Mouse (Mus musculus): Measurements from ENCODE around the gene Ube4b.

Ube4b gene

DNA sequence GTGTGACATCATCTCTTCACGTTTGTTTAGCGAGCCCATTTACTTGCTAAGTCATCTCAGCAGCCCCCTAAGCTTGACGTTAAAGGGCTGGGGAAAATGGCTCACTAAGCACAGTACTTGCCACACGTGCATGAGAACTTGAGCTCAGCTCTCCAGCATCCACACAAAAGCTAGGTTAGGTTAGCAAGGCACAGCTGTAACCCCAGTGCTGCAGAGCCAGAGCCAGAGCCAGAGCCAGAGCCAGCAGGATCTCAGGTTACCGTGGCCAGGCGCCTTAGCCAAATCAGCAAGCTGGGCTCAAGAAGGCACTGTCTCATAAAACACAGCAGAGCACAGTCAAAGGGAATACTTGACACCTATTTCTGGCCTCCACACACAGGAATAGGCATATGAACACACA, 31.0 kb downstream of the Ube4b start:
- DNase-seq (ENCODE audit: low read depth, low spot score) = no peak

DNA sequence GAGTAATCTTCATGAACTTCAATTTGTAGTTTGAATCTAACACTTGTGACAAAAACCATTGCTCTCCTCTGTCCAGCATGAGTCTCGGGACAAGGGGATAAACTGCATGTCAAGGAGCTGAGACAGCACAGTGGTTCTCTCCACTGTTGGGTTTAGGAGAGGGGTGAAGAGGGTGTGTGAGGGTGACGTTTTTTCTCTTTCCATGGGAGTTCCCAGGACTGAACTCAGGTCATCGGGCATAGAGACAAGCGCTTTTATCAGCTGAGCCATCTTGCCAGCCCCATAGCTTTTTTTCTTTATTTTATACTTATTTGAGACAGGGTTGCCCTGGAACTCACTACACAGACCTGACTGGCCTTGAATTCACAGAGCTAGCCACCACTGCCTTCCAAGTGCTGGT, 32.3 kb downstream of the Ube4b start:
- no peak for DNase-seq (ENCODE audit: low read depth, low spot score)

DNA sequence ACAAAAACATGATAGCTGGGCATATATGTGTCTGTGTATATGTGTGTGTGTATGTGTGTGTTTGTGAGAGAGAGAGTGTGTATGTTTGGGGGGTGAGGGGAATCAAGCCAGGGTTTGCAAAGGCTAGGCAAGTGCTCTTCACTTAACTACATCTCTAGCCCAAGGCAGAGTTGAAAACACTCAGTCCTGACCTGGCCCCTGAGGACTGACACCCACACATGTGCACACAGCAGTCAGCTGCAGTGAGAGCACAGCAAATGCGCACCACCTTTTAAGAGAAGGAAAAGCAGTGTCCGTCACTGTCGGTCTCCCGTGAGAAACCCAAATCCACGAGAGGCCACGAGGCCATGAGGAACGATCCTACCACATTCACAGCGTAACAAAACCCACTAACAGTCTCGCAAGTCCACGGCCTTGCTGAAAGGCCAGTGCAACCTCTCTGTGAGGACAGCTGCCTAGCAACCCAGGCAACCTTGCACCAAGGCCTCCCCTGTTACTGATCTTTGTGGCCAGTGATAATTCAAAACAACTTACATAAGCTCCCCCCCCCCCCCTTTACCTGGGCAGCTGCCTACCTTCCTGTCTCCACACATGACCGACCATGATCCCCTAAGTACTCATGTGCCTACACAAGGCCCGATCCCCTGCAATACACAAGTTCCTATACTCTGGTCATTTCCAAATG, 33.1 kb downstream of the Ube4b start:
- no peak for DNase-seq (ENCODE audit: low read depth, low spot score)

GRCm38 (mm10) chr4:149392359-149392758, 34.2 kb downstream of the Ube4b start:
- no peak for DNase-seq (ENCODE audit: low read depth, low spot score)

DNA sequence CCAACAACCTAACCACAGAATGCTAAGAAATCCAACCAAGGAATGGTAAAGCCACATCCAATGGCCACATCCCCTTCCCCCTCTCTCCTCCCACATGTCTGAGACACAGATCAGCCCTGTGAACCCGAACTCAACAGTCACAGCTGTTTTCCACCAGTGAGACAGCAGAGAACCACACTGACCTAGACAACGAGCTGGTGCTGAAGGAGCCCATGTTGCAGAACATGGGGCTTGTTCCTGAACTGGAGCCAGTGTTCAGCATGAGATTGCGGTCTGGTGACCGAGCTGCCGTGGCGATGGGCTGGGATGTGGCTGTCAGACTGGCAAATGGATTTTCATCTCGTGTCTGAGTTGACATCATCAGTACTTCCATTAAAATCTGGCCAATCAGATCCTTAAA, 45.5 kb downstream of the Ube4b start:
- no peak for DNase-seq (ENCODE audit: low read depth, low spot score)

DNA sequence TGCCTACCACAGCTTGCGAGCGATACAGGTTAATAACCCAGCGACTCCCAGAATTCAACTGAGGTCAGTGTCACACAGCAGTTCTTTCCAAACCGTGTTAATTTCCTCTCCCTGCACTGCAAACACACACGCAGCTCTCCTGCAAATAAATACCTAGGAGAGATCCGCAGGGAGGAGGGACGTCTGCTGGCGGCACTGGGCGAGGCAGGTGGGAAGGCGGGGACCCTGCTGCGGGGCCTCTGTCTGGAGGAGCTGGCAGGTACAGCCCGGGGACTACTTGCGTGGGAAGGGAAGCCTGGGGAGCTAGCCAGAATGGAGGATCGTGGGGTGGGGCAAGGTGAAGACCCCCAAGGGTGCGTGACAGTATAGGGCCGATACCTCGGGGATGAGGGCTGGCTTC, 46.7 kb downstream of the Ube4b start:
- no peak for DNase-seq (ENCODE audit: low read depth, low spot score)

DNA sequence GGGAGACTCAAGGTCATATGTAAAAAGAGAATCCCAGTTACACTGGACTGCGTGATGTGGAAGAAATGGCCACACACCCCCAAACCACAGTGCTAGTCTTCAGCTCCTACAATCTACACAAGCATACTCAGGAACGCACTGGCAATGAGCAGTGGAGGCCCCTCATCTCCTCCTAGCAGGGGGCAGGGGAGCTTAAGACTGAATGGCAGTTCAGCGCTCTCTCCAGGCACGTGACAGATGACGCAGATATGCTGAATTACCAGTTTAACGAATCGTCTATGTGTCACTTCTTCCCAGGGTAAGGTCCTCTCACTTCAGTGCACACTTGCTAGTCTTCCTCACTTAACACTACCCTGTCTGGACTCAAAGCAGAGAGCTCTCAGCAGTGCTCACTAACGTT, 47.7 kb downstream of the Ube4b start:
- DNase-seq (ENCODE audit: low read depth, low spot score) = no peak

DNA sequence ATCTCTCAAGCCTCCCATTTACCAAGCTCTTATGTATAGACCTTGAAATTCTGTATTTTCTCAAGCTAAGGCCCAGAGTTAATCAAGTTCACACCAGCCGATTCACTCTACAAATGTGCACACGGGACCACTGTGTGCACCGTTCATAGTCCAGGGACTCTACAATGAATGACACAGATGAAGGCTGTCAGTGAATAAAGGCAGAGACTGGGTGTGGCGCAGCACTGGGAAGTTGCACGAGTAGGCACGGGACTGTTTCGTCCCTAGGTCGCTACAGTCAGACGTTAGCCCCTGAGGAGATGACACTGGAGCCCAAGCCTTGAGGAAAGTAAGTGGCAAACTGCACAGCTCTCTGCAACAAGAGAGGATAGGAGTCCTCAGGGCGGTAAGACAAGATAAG, 50.5 kb downstream of the Ube4b start:
- DNase-seq (ENCODE audit: low read depth, low spot score) = no peak

DNA sequence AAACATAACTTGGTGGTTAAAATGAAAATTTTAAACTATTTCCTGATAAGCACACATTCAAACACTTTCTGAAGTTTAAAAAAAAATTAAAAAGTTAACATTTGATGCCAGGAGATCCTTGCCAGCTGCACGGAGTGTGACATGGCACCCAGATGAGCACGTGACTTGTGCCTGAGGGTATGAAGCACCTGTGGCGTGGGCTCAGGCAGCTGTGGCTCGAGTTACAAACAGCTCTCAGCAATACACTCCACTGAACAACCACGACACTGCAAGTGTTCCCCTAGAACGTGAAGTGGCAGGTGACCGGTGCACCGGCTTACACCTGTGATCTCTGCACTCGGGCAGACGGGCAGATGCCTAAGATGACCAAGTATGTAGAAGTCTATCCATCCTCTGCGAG, 51.9 kb downstream of the Ube4b start:
- DNase-seq (ENCODE audit: low read depth, low spot score) = no peak

DNA sequence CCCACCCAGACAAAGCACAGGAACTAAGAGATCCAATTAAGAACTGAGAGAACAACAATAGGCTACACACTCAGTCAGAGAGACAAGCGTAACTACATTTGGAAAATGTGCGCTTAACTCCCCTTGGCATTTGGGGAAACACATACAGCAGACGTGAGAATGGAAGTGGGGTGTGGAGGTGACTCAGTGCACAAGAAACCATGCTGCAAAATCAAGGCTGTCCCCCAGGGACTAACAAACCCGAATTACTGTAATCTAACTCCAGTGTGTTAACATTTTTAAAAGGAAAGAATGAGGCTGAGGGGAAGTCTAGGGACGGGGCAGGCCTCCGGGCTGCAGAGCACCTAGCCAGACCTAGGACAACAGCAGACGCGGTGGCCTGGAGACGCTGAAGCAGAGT, 52.6 kb downstream of the Ube4b start:
- no peak for DNase-seq (ENCODE audit: low read depth, low spot score)

GRCm38 (mm10) chr4:149373431-149373830, 53.1 kb downstream of the Ube4b start:
- DNase-seq (ENCODE audit: low read depth, low spot score) = peak; percentile 36

DNA sequence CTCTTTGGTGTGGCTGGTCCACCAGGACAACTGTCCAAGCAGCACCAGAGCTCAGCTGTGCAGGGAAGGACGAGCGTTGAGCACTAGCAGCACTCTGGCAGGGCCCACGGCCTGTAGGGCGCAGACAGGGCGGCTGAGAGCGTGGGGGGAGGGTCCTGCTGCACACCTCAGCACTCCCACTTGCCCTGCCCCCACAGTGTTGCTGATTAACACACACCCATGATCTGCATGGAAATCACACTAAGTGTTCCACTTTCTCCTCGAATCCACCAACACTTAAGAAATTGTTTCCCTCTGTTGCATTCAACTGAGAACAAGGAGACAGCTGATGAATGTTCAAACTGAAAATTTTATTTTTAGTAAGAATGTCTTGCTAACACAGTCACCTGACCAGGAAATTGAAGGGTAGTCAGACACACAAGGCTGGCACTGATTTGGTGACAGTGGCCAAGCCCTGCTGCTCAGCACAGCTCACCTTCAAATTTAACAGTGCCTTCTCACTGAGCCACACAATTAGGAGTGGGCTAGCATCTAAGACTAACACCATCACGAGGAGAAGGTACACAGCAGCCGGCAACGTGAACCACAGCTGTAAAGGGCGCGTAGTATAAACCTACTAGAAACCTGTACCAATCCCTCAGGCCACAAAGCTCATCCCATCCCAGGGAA, 60.7 kb downstream of the Ube4b start:
- no peak for DNase-seq (ENCODE audit: low read depth, low spot score)

- no peak for DNase-seq (ENCODE audit: low read depth, low spot score)
Observed at GRCm38 (mm10) chr4:149364896-149365295, 61.7 kb downstream of the Ube4b start.

GRCm38 (mm10) chr4:149361051-149361450, 65.5 kb downstream of the Ube4b start:
- no peak for DNase-seq (ENCODE audit: low read depth, low spot score)

DNA sequence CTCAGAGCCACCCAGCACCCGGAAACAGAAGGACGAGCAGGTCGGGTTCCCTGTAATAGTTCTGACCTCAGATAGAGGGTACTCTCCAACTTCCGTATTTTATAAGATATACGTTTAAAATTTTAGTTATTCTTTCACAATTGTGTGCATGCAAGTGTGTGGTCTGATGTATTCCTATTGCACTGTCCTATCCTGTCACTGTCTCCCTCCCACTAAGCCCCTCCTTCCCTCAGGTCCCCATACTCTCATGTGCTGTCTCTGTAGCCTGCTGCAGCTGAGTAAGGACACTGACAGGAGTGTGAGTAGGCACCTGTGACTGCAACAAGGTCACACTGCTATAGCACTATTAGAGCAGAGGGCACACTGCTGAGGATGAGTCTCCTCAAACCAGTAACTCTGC, 65.9 kb downstream of the Ube4b start:
- no peak for DNase-seq (ENCODE audit: low read depth, low spot score)

- no peak for DNase-seq (ENCODE audit: low read depth, low spot score)
Observed at GRCm38 (mm10) chr4:149357982-149358381, 68.6 kb downstream of the Ube4b start.

DNA sequence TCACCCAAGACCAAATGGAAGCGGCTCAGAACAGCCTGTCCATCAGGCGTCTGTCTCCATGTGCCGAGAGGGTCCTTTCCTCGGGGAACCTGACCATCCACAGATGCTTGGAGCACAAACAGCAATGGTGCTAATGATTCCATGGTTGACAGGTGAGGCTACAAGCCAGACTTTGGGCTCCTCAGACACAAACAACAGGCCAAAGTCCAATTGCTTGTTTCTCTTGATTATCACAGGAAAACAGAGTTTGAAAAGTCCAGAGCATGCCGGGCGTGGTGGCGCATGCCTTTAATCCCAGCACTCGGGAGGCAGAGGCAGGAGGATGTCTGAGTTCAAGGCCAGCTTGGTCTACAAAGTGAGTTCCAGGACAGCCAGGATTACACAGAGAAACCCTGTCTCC, 71.9 kb downstream of the Ube4b start:
- no peak for DNase-seq (ENCODE audit: low read depth, low spot score)

DNA sequence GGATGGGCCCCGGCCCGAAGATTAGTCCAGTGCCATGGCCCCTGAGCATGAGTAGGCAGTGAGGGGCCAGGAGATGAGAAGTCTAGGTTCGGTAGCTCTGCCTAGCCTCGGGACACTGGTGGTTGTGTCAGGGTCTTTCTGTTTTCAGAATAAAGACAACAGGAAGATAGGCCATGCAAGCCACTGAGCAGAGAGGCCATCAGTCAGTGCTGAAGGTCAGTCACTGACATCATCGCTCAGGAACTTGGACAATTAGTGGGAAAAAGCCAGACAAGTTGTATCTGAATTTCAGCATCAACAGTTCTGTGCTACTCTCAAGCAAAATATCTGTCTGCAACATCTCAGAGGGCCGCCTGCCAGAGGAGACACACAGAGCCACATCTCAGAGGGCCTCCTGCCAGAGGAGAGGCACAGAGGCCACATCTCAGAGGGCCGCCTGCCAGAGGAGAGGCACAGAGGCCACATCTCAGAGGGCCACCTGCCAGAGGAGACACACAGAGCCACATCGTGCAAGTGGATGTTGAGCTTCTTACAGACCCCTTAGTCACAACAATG, 74.9 kb downstream of the Ube4b start:
- DNase-seq (ENCODE audit: low read depth, low spot score) = no peak

GRCm38 (mm10) chr4:149348963-149349362, 77.6 kb downstream of the Ube4b start:
- no peak for DNase-seq (ENCODE audit: low read depth, low spot score)

DNA sequence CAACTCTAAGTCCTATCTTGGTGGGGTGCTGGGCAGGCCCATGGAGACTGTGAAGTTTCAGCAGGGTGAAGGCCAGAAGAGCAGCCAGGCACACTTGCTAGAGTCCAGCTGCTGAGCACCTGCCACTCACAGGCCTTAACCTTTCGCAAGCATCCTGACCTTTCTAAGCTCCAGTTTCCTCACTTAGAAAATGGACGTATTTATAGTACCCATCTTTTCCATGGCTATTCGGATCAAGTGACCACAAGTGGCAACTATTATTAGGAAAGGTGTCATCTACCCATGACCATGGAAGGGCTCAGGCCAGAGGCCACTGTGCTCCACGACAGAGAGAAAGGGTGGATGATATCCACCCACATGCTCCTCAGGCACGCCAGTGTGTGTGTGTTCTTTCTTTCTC, 80.7 kb downstream of the Ube4b start:
- no peak for DNase-seq (ENCODE audit: low read depth, low spot score)

- DNase-seq (ENCODE audit: low read depth, low spot score) = no peak
Observed at GRCm38 (mm10) chr4:149344311-149344710, 82.2 kb downstream of the Ube4b start.

GRCm38 (mm10) chr4:149340680-149341079, 85.9 kb downstream of the Ube4b start:
- DNase-seq (ENCODE audit: low read depth, low spot score) = no peak
